In the genomic region with DNA sequence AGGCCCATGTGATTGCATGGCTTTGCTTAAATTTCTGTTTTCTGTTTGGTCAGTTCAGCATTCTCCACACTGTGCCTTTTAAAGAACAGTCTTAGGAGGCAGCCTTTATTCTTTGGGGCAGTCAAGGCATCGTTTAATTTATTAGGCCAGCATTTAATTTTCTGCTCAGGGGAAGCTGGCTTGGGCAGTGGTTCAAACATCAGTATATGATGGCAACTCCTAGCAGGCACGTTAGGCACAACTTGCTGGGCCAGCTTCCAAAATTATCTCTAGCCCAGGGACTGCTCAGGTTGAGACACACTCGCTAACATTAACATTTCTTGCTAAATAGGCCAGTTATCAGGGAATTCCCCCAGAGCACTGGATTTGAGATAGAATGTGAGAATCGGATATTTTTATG, we compare ENCODE assay signal across 16 mouse cellular contexts.
"Had no signal": no experiment of that assay in that cellular context is flagged by ENCODE, and none has a peak within 500 bp of the region (broad histone marks: within the 10 kb centered on the region; RNA-seq: fewer than 3 reads in every experiment).

No protein-coding gene starts in this region.

- H3K4me3 ChIP-seq: neural tube, embryonic 13.5 days; neural tube, embryonic 15.5 days; stomach, embryonic 15.5 days had no signal

- DNase-seq: retina, postnatal 1 day; right cerebral cortex, adult 18-20 months; right cerebral cortex, postnatal 14 days; right cerebral cortex, postnatal 25 days; right cerebral cortex, postnatal 4 days; spleen, adult 18-20 months; thymus, adult 18-20 months; thymus, adult 2 months; thymus, postnatal 14 days; thymus, postnatal 25 days; thymus, postnatal 36 days; thymus, postnatal 4 days had no signal

- H3K36me3 ChIP-seq: neural tube, embryonic 13.5 days; neural tube, embryonic 15.5 days; stomach, embryonic 15.5 days had no signal

- H3K27me3 ChIP-seq: neural tube, embryonic 13.5 days; neural tube, embryonic 15.5 days; stomach, embryonic 15.5 days had no signal

- H3K4me2 ChIP-seq: neural tube, embryonic 13.5 days; neural tube, embryonic 15.5 days; stomach, embryonic 15.5 days had no signal

- H3K4me1 ChIP-seq: neural tube, embryonic 15.5 days; stomach, embryonic 15.5 days had no signal

- H3K9me3 ChIP-seq: neural tube, embryonic 13.5 days; neural tube, embryonic 15.5 days; stomach, embryonic 15.5 days had no signal

- H3K9ac ChIP-seq: neural tube, embryonic 13.5 days; neural tube, embryonic 15.5 days; stomach, embryonic 15.5 days had no signal

- H3K27ac ChIP-seq: neural tube, embryonic 13.5 days; neural tube, embryonic 15.5 days; stomach, embryonic 15.5 days; stomach, postnatal 0 days had no signal
